Mouse (Mus musculus): ENCODE results near the gene Olfr554. TPM values are rescaled to one million over a fixed set of nuclear protein-coding genes. Genes with fewer than 3 reads are reported as not detected.
A peak's percentile ranks its signal among the peaks of the same experiment; 100 is the strongest.
"Not testable (repeated sequence)": the region's sequence is repeated elsewhere in the genome, so short reads cannot be mapped to it uniquely, and the experiment has no call there.

Gene Olfr554
- polyA plus RNA-seq, 1 experiment from 2014 or later: not detected

- no peak overlapping the region for H3K4me3 ChIP-seq (ENCODE audit: low read depth, low read length)
- TF ChIP-seq CTCF (IDR thresholded peaks at IDR 0.05; ENCODE audit: low read depth): peak; percentile 75
- no peak overlapping the region for H3K4me2 ChIP-seq (replicated peaks; ENCODE audit: low read depth)
- H3K9me3 ChIP-seq (ENCODE audit: control insufficient read depth): no peaks in the 10 kb centered on the region
- WGBS: 31% methylated on average over 3 of the region's 3 CpGs
- no peak overlapping the region for H3K9ac ChIP-seq (ENCODE audit: low read depth, low read length)
- no peaks in the 10 kb centered on the region for H3K4me1 ChIP-seq (replicated peaks; ENCODE audit: control insufficient read depth, insufficient read depth, low read length)
- no peak overlapping the region for H3K27ac ChIP-seq (ENCODE audit: low read depth, low read length)
- no peak for ATAC-seq
- no peaks in the 10 kb centered on the region for H3K27me3 ChIP-seq (replicated peaks; ENCODE audit: control insufficient read depth, insufficient read depth, low read length)
- no peaks in the 10 kb centered on the region for H3K36me3 ChIP-seq (ENCODE audit: control insufficient read depth, insufficient read depth)
Observed at GRCm38 (mm10) chr7:102636665-102637064, 1.6 kb upstream of the Olfr554 start.

GRCm38 (mm10) chr7:102644945-102645344 lies 6.7 kb downstream of the Olfr554 start:
- H3K4me2 ChIP-seq (replicated peaks; ENCODE audit: low read depth); H3K27me3 ChIP-seq (replicated peaks; ENCODE audit: control insufficient read depth, insufficient read depth, low read length); H3K9ac ChIP-seq (ENCODE audit: low read depth, low read length); H3K4me1 ChIP-seq (replicated peaks; ENCODE audit: control insufficient read depth, insufficient read depth, low read length); ATAC-seq; H3K4me3 ChIP-seq (ENCODE audit: low read depth, low read length); H3K36me3 ChIP-seq (ENCODE audit: control insufficient read depth, insufficient read depth); H3K9me3 ChIP-seq (ENCODE audit: control insufficient read depth); H3K27ac ChIP-seq (ENCODE audit: low read depth, low read length): not testable (repeated sequence)
- WGBS: 78% methylated on average over 3 of the region's 4 CpGs

- WGBS: 70% methylated on average over 1 of the region's 1 CpGs
- H3K27me3 ChIP-seq (replicated peaks; ENCODE audit: control insufficient read depth, insufficient read depth, low read length): no peaks in the 10 kb centered on the region
- H3K4me1 ChIP-seq (replicated peaks; ENCODE audit: control insufficient read depth, insufficient read depth, low read length): no peaks in the 10 kb centered on the region
- no peak within 1 kb of the TSS for H3K4me3 ChIP-seq (ENCODE audit: low read depth, low read length)
- TF ChIP-seq CTCF (IDR thresholded peaks at IDR 0.05; ENCODE audit: low read depth): no peak
- no peaks in the 10 kb centered on the region for H3K9me3 ChIP-seq (ENCODE audit: control insufficient read depth)
- no peak within 1 kb of the TSS for H3K4me2 ChIP-seq (replicated peaks; ENCODE audit: low read depth)
- no peaks in the 10 kb centered on the region for H3K36me3 ChIP-seq (ENCODE audit: control insufficient read depth, insufficient read depth)
- H3K27ac ChIP-seq (ENCODE audit: low read depth, low read length): no peak within 1 kb of the TSS
- H3K9ac ChIP-seq (ENCODE audit: low read depth, low read length): no peak within 1 kb of the TSS
- ATAC-seq: no peak
Observed at GRCm38 (mm10) chr7:102658523-102658922, 20.3 kb downstream of the Olfr554 start, which contains the start of gene Olfr555. TSS of gene Olfr555 (plus strand) at chr7:102658823.

GRCm38 (mm10) chr7:102664599-102664998 lies 26.4 kb downstream of the Olfr554 start, which contains the start of gene Olfr556:
TSS of gene Olfr556 (plus strand) at chr7:102664899.
- TF ChIP-seq CTCF (IDR thresholded peaks at IDR 0.05; ENCODE audit: low read depth): no peak
- Histone ChIP-seq H3K36me3 (ENCODE audit: control insufficient read depth, insufficient read depth) (no peaks in the 10 kb centered on the region), H3K9me3 (ENCODE audit: control insufficient read depth) (no peaks in the 10 kb centered on the region), H3K4me1 (replicated peaks; ENCODE audit: control insufficient read depth, insufficient read depth, low read length) (no peaks in the 10 kb centered on the region), H3K4me2 (replicated peaks; ENCODE audit: low read depth) (no peak within 1 kb of the TSS), H3K4me3 (ENCODE audit: low read depth, low read length) (no peak within 1 kb of the TSS), H3K27ac (ENCODE audit: low read depth, low read length) (no peak within 1 kb of the TSS), H3K9ac (ENCODE audit: low read depth, low read length) (no peak within 1 kb of the TSS), H3K27me3 (replicated peaks; ENCODE audit: control insufficient read depth, insufficient read depth, low read length) (no peaks in the 10 kb centered on the region)
- no peak for ATAC-seq
- WGBS: 49% methylated on average over 3 of the region's 3 CpGs

- H3K4me3 ChIP-seq (ENCODE audit: low read depth, low read length): no peak overlapping the region
- peak; percentile 68 for TF ChIP-seq CTCF (IDR thresholded peaks at IDR 0.05; ENCODE audit: low read depth)
- H3K4me2 ChIP-seq (replicated peaks; ENCODE audit: low read depth): no peak overlapping the region
- no peaks in the 10 kb centered on the region for H3K9me3 ChIP-seq (ENCODE audit: control insufficient read depth)
- H3K36me3 ChIP-seq (ENCODE audit: control insufficient read depth, insufficient read depth): no peaks in the 10 kb centered on the region
- 26% methylated on average over 2 of the region's 2 CpGs for WGBS
- H3K27ac ChIP-seq (ENCODE audit: low read depth, low read length): no peak overlapping the region
- no peaks in the 10 kb centered on the region for H3K4me1 ChIP-seq (replicated peaks; ENCODE audit: control insufficient read depth, insufficient read depth, low read length)
- H3K27me3 ChIP-seq (replicated peaks; ENCODE audit: control insufficient read depth, insufficient read depth, low read length): no peaks in the 10 kb centered on the region
- H3K9ac ChIP-seq (ENCODE audit: low read depth, low read length): no peak overlapping the region
- no peak for ATAC-seq
Observed at GRCm38 (mm10) chr7:102665378-102665777, 27.1 kb downstream of the Olfr554 start.

GRCm38 (mm10) chr7:102676225-102676624 lies 38.0 kb downstream of the Olfr554 start:
- H3K27ac ChIP-seq (ENCODE audit: low read depth, low read length): no peak overlapping the region
- 86% methylated on average over 2 of the region's 2 CpGs for WGBS
- H3K36me3 ChIP-seq (ENCODE audit: control insufficient read depth, insufficient read depth): no peaks in the 10 kb centered on the region; the same call in 1 of the 2 replicates
- no peak overlapping the region for H3K4me3 ChIP-seq (ENCODE audit: low read depth, low read length)
- no peaks in the 10 kb centered on the region for H3K4me1 ChIP-seq (replicated peaks; ENCODE audit: control insufficient read depth, insufficient read depth, low read length)
- no peaks in the 10 kb centered on the region for H3K27me3 ChIP-seq (replicated peaks; ENCODE audit: control insufficient read depth, insufficient read depth, low read length)
- H3K4me2 ChIP-seq (replicated peaks; ENCODE audit: low read depth): no peak overlapping the region
- H3K9me3 ChIP-seq (ENCODE audit: control insufficient read depth): no peaks in the 10 kb centered on the region
- TF ChIP-seq CTCF (IDR thresholded peaks at IDR 0.05; ENCODE audit: low read depth): no peak
- no peak overlapping the region for H3K9ac ChIP-seq (ENCODE audit: low read depth, low read length)
- no peak for ATAC-seq

GRCm38 (mm10) chr7:102681916-102682315 lies 43.7 kb downstream of the Olfr554 start:
- 83% methylated on average over 1 of the region's 1 CpGs for WGBS
- TF ChIP-seq CTCF (IDR thresholded peaks at IDR 0.05; ENCODE audit: low read depth): no peak
- H3K4me1 ChIP-seq (replicated peaks; ENCODE audit: control insufficient read depth, insufficient read depth, low read length): no peaks in the 10 kb centered on the region
- no peaks in the 10 kb centered on the region for H3K9me3 ChIP-seq (ENCODE audit: control insufficient read depth)
- no peaks in the 10 kb centered on the region for H3K27me3 ChIP-seq (replicated peaks; ENCODE audit: control insufficient read depth, insufficient read depth, low read length)
- no peak for ATAC-seq
- no peak overlapping the region for H3K4me2 ChIP-seq (replicated peaks; ENCODE audit: low read depth)
- H3K36me3 ChIP-seq (ENCODE audit: control insufficient read depth, insufficient read depth): no peaks in the 10 kb centered on the region; the same call in 1 of the 2 replicates
- no peak overlapping the region for H3K9ac ChIP-seq (ENCODE audit: low read depth, low read length)
- H3K27ac ChIP-seq (ENCODE audit: low read depth, low read length): no peak overlapping the region
- H3K4me3 ChIP-seq (ENCODE audit: low read depth, low read length): no peak overlapping the region
